Mouse (Mus musculus) heart, embryonic 11.5 days (tissue): ENCODE data around the gene Gng10. TPM values are rescaled to one million over a fixed set of nuclear protein-coding genes. Genes with fewer than 3 reads are reported as not detected.

Experiments
- ATAC-seq: fragments of 200-750 bp; cut with Nextera tagmentation; replicated peaks from 2 replicates; pipeline ENCODE4 v1.8.0; 2017; ENCODE audit warnings: moderate library complexity; ENCODE audit not compliant: insufficient number of reproducible peaks, low FRiP score, low TSS enrichment
- H3K27ac ChIP-seq: fragments of 300-500 bp; sonication (generic); 2 replicates; pipeline ENCODE4 v1.5.1; 2014; ENCODE audit warnings: mild to moderate bottlenecking, low read depth, low read length
- H3K27me3 ChIP-seq: fragments of 300-500 bp; sonication (generic); 2 replicates; pipeline ENCODE4 v1.6.1; 2014; ENCODE audit warnings: mild to moderate bottlenecking, low read length, mixed read lengths; ENCODE audit not compliant: control insufficient read depth, insufficient read depth
- H3K36me3 ChIP-seq: fragments of 300-500 bp; sonication (generic); 2 replicates; pipeline ENCODE4 v1.6.1; 2014; ENCODE audit warnings: mild to moderate bottlenecking, low read length, moderate library complexity, mixed read lengths; ENCODE audit not compliant: control insufficient read depth, insufficient read depth
- H3K4me1 ChIP-seq: fragments of 300-500 bp; sonication (generic); 2 replicates; pipeline ENCODE4 v1.6.1; 2014; ENCODE audit warnings: low read length; ENCODE audit not compliant: control insufficient read depth, insufficient read depth
- H3K4me2 ChIP-seq: fragments of 300-500 bp; sonication (generic); 2 replicates; pipeline ENCODE4 v1.6.1; 2014; ENCODE audit warnings: mild to moderate bottlenecking, moderate library complexity
- H3K4me3 ChIP-seq: fragments of 300-500 bp; sonication (generic); 2 replicates; pipeline ENCODE4 v1.5.1; 2014; ENCODE audit warnings: low read depth, low read length
- H3K9ac ChIP-seq: fragments of 300-500 bp; sonication (generic); 2 replicates; pipeline ENCODE4 v1.6.1; 2014; ENCODE audit warnings: mild to moderate bottlenecking, low read depth, low read length, moderate library complexity
- H3K9me3 ChIP-seq: fragments of 300-500 bp; sonication (generic); replicated peaks from 2 replicates; pipeline ENCODE4 v1.6.1; 2016; ENCODE audit warnings: low read length; ENCODE audit not compliant: control insufficient read depth
- WGBS: fragments of 180-500 bp; shearing (Covaris S2); extraction: QIAGEN DNeasy Blood & Tissue Kit; methylation state at CpG from one replicate; pipeline ENCODE4 v1.1.7; 2014; ENCODE audit not compliant: insufficient replicate concordance; 5-methylcytosine and 5-hydroxymethylcytosine counted together
- polyA plus RNA-seq: library from polyadenylated mRNA; unstranded; fragments of >200 nt; fragmentation: Nextera tagmentation; extraction: Ambion mirVana; gene quantifications from 2 replicates; pipeline ENCODE4 v1.2.1, GENCODE M21; 2014

Gng10 gene
- polyA plus RNA-seq, 1 experiment from 2014 or later: 59.8 TPM

DNA sequence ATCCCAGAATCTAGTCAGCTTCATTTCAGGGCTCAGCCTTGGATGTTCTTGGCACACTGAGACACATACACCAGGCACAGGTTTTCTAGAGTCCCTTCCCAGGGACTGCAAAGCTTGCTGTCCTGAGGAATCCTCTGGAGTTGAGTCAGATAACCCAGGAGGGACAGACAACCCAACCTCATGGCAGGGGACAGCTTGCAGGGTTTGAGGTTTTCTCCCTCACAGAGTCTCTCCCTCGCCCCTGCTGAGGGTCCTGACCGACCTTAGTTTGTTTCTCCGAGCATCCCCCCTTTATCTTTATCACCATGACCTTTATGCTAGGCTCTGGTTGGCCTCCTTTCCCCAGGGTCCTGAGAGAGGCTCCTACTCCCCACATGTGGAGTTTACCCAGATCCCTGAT lies 2.6 kb downstream of the Gng10 start:
- Histone ChIP-seq H3K9ac (no peak overlapping the region), H3K4me2 (no peak overlapping the region), H3K27ac (no peak overlapping the region), H3K36me3 (no peaks in the 10 kb centered on the region; the same call in 1 of the 2 replicates), H3K9me3 (no peaks in the 10 kb centered on the region), H3K27me3 (no peaks in the 10 kb centered on the region), H3K4me3 (no peak overlapping the region), H3K4me1 (no peaks in the 10 kb centered on the region)
- ATAC-seq: no peak
- WGBS: 57% methylated on average over 3 of the region's 3 CpGs

DNA sequence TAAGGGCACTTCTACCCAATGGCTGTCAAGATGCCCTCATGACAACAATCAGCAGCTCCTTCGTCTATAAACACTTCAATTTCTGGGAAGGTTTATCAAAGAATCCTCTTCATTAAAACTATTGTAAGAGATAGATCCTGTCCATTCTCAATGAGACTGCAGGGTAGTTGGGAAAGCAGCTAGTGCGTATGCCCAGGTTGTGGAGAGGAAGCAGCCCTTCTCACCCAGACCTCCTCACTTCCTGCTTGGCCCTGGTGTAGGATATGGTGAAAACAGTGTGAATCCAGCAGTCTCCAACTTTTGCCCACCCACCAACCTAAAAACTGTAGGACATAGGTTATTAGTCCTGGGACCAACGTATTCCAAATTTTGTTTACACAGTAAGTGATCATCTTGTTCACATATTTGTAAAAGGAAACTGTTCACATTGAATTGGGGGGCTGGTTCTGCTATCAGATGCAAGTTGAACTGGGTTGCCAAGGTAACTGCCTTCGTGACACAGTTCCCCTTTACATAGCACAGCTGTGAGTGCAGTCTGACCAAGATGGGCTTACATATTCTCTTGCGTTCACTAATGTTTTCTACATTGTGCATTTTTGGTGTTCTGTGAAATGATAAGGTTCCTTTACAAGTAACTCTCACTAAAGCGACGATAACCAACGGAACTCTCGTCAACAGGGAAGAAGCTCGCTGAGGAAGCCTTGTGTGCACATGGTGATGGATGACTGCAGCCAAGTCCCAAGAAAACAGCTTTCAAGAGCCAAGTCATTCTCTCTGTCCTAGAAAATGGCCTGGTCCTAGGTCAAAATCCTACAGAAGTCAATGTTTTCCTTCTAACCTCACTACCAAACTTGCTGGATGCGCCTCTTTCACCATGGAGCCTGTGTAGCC lies 5.8 kb downstream of the Gng10 start:
- whole genome bisulfite sequencing: 84% methylated on average over 11 of the region's 11 CpGs

DNA sequence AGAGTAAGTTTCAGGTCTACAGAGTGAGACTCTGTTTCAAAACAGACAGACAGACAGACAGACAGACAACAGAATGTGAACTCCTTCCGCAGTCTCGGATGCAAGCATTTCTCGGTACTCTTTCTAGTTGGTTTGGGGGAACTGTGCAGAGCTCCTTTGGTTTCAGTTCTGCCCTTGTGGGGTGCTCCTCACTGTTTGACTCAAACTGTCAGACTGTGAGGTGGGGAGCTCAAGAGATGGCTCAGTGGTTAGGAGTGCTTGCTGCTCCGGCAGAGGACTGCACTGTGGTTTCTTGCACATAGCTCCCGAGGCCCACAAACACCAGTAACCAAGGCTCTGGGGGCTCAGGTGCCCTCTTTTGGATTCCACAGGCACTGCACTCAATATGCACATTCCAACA lies 8.2 kb downstream of the Gng10 start:
- no peak overlapping the region for H3K4me3 ChIP-seq
- no peaks in the 10 kb centered on the region for H3K4me1 ChIP-seq
- no peaks in the 10 kb centered on the region for H3K9me3 ChIP-seq
- H3K27me3 ChIP-seq: no peaks in the 10 kb centered on the region
- no peak overlapping the region for H3K4me2 ChIP-seq
- H3K27ac ChIP-seq: no peak overlapping the region
- ATAC-seq: no peak
- no peaks in the 10 kb centered on the region; the same call in 1 of the 2 replicates for H3K36me3 ChIP-seq
- 92% methylated on average over 5 of the region's 5 CpGs for WGBS
- H3K9ac ChIP-seq: no peak overlapping the region

More for the DNA sequence above, 5.8 kb downstream of the Gng10 start:
- no peak overlapping the region for H3K4me2 ChIP-seq
- H3K27me3 ChIP-seq: no peaks in the 10 kb centered on the region
- no peaks in the 10 kb centered on the region for H3K9me3 ChIP-seq
- no peak overlapping the region for H3K4me3 ChIP-seq
- H3K9ac ChIP-seq: no peak overlapping the region
- no peak overlapping the region for H3K27ac ChIP-seq
- no peak for ATAC-seq
- no peaks in the 10 kb centered on the region; the same call in 1 of the 2 replicates for H3K36me3 ChIP-seq
- no peaks in the 10 kb centered on the region for H3K4me1 ChIP-seq

DNA sequence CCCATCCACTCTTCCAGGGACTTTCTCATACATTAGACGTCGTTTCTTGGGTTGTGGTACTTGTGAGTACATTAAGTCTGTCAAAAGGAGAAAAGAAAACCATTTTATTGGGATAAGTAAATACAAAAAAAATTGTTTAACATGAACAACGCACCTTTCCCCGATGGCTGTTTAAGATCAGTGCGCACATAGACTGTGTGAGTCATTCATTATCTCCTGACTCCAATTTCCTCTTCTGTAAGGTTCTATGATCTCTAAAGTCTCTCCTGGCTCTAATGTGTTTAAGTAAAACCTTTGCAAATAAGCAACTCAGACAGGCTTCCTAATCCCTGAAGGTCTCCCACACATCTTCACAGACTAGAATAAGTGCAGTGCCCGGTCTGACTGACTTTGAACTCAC lies 9.0 kb downstream of the Gng10 start:
- no peak overlapping the region for H3K4me3 ChIP-seq
- no peaks in the 10 kb centered on the region; the same call in 1 of the 2 replicates for H3K36me3 ChIP-seq
- H3K9me3 ChIP-seq: no peaks in the 10 kb centered on the region
- no peak for ATAC-seq
- WGBS: 85% methylated on average over 6 of the region's 6 CpGs
- H3K4me1 ChIP-seq: no peaks in the 10 kb centered on the region
- H3K4me2 ChIP-seq: no peak overlapping the region
- H3K9ac ChIP-seq: no peak overlapping the region
- H3K27ac ChIP-seq: no peak overlapping the region
- H3K27me3 ChIP-seq: no peaks in the 10 kb centered on the region

DNA sequence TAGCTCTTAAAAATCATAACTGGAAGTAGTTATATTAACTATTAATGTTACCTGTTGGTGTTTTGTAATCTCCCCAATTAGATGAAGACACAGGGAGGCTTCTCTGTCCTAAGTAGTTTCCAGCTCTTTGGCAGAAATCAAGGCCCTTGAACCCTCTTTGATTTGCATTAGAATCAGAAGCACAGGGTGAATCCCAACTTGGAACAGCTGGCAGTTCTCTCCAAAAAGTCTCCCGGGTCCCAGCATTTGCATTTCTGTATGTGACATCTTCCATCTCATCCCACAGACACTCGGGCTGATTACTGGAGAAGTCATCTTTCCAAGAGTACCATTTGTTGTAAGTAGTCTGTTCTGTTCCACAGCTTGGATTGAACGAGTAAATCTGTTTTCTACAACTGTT lies 12.3 kb downstream of the Gng10 start:
- Histone ChIP-seq H3K4me2 (no peak overlapping the region), H3K36me3 (no peaks in the 10 kb centered on the region), H3K4me1 (no peaks in the 10 kb centered on the region), H3K4me3 (no peak overlapping the region), H3K9ac (no peak overlapping the region), H3K27ac (no peak overlapping the region), H3K9me3 (no peaks in the 10 kb centered on the region), H3K27me3 (no peaks in the 10 kb centered on the region)
- no peak for ATAC-seq
- 43% methylated on average over 3 of the region's 3 CpGs for WGBS

DNA sequence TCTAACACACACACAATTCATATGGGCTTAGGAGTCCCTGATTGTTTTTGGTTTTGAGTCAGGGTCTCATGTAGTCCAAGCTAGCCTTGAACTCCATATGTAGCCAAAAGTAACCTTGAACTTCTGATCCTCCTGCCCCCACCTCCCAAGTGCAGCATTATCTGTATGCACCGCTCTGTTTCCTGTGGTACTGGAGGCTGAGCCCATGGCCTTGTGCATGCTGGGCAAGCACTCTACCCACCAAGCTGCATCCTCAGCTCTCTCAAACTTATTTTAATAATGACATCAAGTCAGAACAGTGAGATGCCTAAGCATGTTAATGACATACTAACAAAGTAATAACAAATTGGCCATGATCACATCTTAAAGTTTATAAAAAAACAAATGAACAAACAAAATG lies 16.2 kb downstream of the Gng10 start:
- WGBS: 82% methylated on average over 1 of the region's 1 CpGs
- no peaks in the 10 kb centered on the region for H3K9me3 ChIP-seq
- no peak overlapping the region for H3K4me3 ChIP-seq
- no peak overlapping the region for H3K27ac ChIP-seq
- peaks cover 5% of the 10 kb centered on the region; the same call in 1 of the 2 replicates for H3K4me1 ChIP-seq
- no peak overlapping the region for H3K4me2 ChIP-seq
- no peaks in the 10 kb centered on the region for H3K27me3 ChIP-seq
- H3K9ac ChIP-seq: no peak overlapping the region
- no peak for ATAC-seq
- H3K36me3 ChIP-seq: no peaks in the 10 kb centered on the region

DNA sequence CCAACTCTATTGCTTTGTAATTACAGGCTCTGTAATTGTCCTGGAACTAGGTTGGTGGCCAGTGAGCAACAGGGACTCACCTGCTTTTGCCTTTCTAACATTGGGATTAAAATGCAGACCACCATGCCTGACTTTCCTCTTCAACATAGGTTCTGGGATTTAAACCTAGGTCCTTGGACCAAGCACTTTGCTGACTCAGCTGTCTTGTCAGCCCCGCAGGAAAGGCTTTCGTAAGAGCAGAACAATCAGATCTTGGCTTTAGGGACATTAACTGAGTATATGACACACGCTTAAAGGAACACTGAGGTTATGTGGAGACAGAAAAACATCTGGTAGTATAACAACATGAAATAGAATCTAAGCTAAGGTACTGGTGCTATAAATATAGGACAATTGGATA lies 23.0 kb downstream of the Gng10 start:
- H3K4me3 ChIP-seq: no peak overlapping the region
- ATAC-seq: no peak
- no peak overlapping the region for H3K4me2 ChIP-seq
- no peaks in the 10 kb centered on the region for H3K9me3 ChIP-seq
- no peaks in the 10 kb centered on the region for H3K27me3 ChIP-seq
- no peak overlapping the region for H3K27ac ChIP-seq
- WGBS: 81% methylated on average over 3 of the region's 3 CpGs
- H3K9ac ChIP-seq: no peak overlapping the region
- H3K36me3 ChIP-seq: no peaks in the 10 kb centered on the region
- peaks cover 5% of the 10 kb centered on the region; the same call in 1 of the 2 replicates for H3K4me1 ChIP-seq

DNA sequence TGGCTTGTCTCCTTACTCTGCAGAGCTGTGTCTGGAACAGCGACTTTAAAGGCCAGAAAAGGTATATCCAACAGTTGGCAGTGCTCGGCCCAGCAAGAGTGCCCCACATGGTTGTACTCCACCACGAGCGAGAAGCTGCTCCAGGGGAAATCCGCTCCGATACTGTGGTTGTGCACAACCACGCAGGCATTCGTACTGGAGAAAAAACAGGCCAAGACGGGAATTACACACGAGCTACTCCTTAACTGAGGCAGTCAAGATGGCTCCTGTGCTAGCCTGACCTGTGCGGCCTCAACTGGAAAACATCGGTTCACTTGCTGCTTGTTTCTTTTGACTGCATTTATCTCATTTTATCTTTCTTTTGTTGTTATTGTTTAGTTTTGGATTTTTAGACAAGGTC lies 27.6 kb downstream of the Gng10 start:
- Histone ChIP-seq H3K27ac (no peak overlapping the region), H3K4me2 (no peak overlapping the region), H3K9me3 (no peaks in the 10 kb centered on the region), H3K36me3 (no peaks in the 10 kb centered on the region), H3K4me1 (no peaks in the 10 kb centered on the region), H3K27me3 (no peaks in the 10 kb centered on the region), H3K9ac (no peak overlapping the region), H3K4me3 (no peak overlapping the region)
- 70% methylated on average over 12 of the region's 12 CpGs for WGBS
- no peak for ATAC-seq

DNA sequence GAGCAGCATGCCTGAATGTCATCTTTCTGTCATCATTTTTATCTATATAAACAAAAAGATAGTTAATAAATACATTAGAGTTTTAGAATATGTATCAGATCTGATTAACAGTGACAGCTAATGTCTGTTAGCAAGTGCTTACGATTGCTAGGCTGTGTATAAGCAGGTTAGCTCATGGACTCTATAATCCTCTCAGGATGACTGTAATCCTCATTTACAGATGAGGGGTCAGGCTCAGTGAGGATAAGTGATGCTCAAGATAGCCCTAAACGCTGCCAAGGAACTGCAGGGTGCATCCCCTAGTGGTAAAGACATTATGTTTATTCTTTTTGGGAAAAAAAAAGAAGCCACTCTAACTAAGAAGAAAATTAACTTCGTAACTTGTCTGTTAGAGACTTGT lies 34.4 kb downstream of the Gng10 start:
- H3K36me3 ChIP-seq: no peaks in the 10 kb centered on the region
- 45% methylated on average over 3 of the region's 3 CpGs for WGBS
- no peaks in the 10 kb centered on the region for H3K4me1 ChIP-seq
- no peak overlapping the region for H3K4me3 ChIP-seq
- H3K4me2 ChIP-seq: no peak overlapping the region
- H3K9me3 ChIP-seq: no peaks in the 10 kb centered on the region
- no peak overlapping the region for H3K9ac ChIP-seq
- no peak for ATAC-seq
- H3K27ac ChIP-seq: no peak overlapping the region
- no peaks in the 10 kb centered on the region for H3K27me3 ChIP-seq
